Mouse (Mus musculus): ENCODE data around the gene Slc16a10.

DNA sequence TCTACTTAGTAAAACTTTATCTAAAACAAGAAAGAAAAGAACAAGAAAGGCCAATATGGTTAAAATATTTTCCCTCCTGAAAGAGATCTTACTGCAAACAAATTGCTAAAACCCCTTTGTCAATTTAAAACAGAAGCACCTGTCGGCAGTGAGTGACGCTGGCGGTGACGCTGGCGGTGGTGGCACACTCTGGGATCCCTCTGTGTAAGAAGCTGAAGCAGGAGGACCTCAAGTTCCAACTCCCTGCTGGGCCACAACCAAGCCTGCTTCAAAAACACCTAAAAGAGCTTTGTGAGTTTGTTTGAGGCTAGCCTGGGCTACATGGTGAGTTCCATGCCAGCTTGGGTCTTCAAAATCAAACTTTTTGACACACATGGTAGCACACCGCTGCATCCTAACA lies 107.1 kb downstream of the Slc16a10 start:
- TF ChIP-seq CHD1 (IDR thresholded peaks at IDR 0.05; ENCODE audit: low read depth, low read length) (no peak), NRF1 (IDR thresholded peaks at IDR 0.05; ENCODE audit: low read depth, low read length) (no peak), CTCF (conservative IDR thresholded peaks at IDR 0.05 in 1 of 2, IDR thresholded peaks at IDR 0.05 in 1 of 2; ENCODE audit: low read depth in 2 of 2, low read length in 2 of 2) (no peak), MYC (IDR thresholded peaks at IDR 0.05; ENCODE audit: low read depth, low read length) (no peak), MEF2A (IDR thresholded peaks at IDR 0.05; ENCODE audit: borderline replicate concordance, low read depth, low read length) (no peak), ELF1 (IDR thresholded peaks at IDR 0.05; ENCODE audit: low read depth, low read length) (no peak), E2F4 (IDR thresholded peaks at IDR 0.05; ENCODE audit: insufficient replicate concordance, low read depth, low read length) (no peak), ZC3H11A (IDR thresholded peaks at IDR 0.05; ENCODE audit: low read depth, low read length) (no peak), POLR2AphosphoS2 (IDR thresholded peaks at IDR 0.05; ENCODE audit: low read depth, low read length) (no peak), USF1 (IDR thresholded peaks at IDR 0.05; ENCODE audit: low read depth, low read length) (no peak), CHD2 (IDR thresholded peaks at IDR 0.05; ENCODE audit: low read length) (no peak), EP300 (IDR thresholded peaks at IDR 0.05; ENCODE audit: low read length) (no peak), RCOR1 (conservative IDR thresholded peaks at IDR 0.05; ENCODE audit: low read depth, low read length) (no peak), MAX (IDR thresholded peaks at IDR 0.05; ENCODE audit: low read length) (no peak)

All from CH12.LX (cell line).